Mouse (Mus musculus) heart, postnatal 25 days (tissue): ENCODE data around the gene Gap43. TPM values are rescaled to one million over a fixed set of nuclear protein-coding genes. Genes with fewer than 3 reads are reported as not detected.

Experiments used
- DNase-seq: peaks from one replicate; pipeline ENCODE4 v3.0.0; 2022; ENCODE audit warnings: low spot score
- intact Hi-C: fragments of 180-260 bp; cut with DNase I; formaldehyde crosslinking; loops from one replicate; pipeline ENCODE4 v1.15.1; 2025
- microRNA-seq: library from miRNA; unstranded; fragments of <30 nt; microRNA quantifications from one replicate; pipeline ENCODE4 v1.2.0, GENCODE M21; 2022
- total RNA-seq, 2 experiments: library from RNA; stranded (reverse); gene quantifications; 2 replicates each; pipeline ENCODE4 v1.2.3; 2021

Gap43 gene
- total RNA-seq, 2 experiments from 2014 or later = 0.36 to 0.47 TPM

DNA sequence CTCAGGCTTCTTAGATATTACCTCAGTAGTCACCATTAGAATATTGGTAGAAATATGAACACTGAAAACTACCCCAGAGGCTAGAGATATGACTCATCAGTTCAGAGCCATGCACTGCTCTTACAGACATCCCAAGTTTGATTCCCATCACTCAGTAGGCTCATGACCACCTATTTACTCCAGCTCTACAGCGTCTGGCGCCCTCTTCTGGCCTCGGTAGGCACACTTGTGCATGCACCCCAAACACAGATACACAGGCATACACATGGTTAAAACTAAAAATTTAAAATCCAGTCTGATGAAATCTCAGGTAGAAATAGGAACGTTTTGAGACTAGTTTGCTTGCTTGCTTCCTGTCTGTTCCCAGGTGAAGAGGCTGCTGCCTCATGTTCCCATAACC is 109.1 kb downstream of the Gap43 start:
- DNase-seq = no peak
- intact Hi-C loops = no loop called here

Small RNA genes within 50 kb of the gene (microRNA-seq; reads per million reads assigned to microRNA genes)
- 3.3 reads per million, percentile 5 among the genes with 10 or more reads in this experiment for gene Mir6540
